Mouse (Mus musculus): ENCODE data around the gene Slc25a26.

DNA sequence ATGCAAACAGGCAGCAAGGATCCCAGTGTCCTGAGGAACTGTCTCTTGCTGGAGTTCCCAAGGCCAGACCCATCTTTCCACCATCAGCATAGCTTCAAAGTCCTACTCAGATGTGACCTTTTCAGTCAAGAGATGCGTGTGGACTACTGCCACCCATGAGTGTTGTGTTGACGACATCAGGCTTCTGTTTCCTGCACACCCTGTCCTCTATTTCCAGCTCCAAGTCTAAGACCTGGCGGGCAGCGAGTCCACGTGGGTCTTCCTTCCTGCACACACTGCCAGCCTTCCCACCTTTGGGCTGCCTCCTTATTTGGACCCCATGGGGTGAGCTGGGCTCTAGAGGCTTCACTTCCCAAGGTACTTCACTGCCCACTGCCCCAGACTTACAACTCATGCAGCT lies 124.4 kb downstream of the Slc25a26 start:
- TF ChIP-seq POLR2A (IDR thresholded peaks at IDR 0.05; ENCODE audit: control insufficient read depth, low read depth, low read length) (no peak), CTCF (IDR thresholded peaks at IDR 0.05; ENCODE audit: control insufficient read depth, insufficient read depth, insufficient replicate concordance, low read depth, low read length) (no peak)

Data from testis, adult 2 months (tissue).